Mouse (Mus musculus): Measurements from ENCODE around the gene 3830406C13Rik. TPM values are rescaled to one million over a fixed set of nuclear protein-coding genes. Genes with fewer than 3 reads are reported as not detected.

Gene 3830406C13Rik
- polyA plus RNA-seq, 2 experiments, result 8.3 to 19.1 TPM

GRCm38 (mm10) chr14:12296391-12296790, 12.4 kb downstream of the 3830406C13Rik start:
- 80% methylated on average over 7 of the region's 7 CpGs for WGBS (ENCODE audit: insufficient replicate concordance)
- Histone ChIP-seq H3K9ac (replicated peaks) (no peak overlapping the region), H3K4me1 (replicated peaks; ENCODE audit: control insufficient read depth in 2 of 2, insufficient read depth in 2 of 2, low read length in 1 of 2) (no peaks in the 10 kb centered on the region), H3K9me3 (ENCODE audit: control insufficient read depth, low read length) (no peaks in the 10 kb centered on the region), H3K27me3 (ENCODE audit: control insufficient read depth, insufficient read depth, low read length) (no peaks in the 10 kb centered on the region), H3K27ac (no peak overlapping the region), H3K36me3 (replicated peaks; ENCODE audit: control insufficient read depth, insufficient read depth, low read depth) (no peaks in the 10 kb centered on the region; the same call in 1 of the 2 replicates), H3K4me2 (ENCODE audit: low read depth) (no peak overlapping the region), H3K4me3 (ENCODE audit: insufficient read depth in 1 of 2, low read depth in 2 of 2, low read length in 2 of 2) (no peak overlapping the region)
- no peak for DNase-seq (ENCODE audit: low read depth in 3 of 3, low spot score in 3 of 3)
- ATAC-seq (ENCODE audit: insufficient read depth), result no peak
- no peak for TF ChIP-seq CTCF (IDR thresholded peaks at IDR 0.05; ENCODE audit: low read depth)
- no peak for TF ChIP-seq EP300 (IDR thresholded peaks at IDR 0.05; ENCODE audit: low read depth)

DNA sequence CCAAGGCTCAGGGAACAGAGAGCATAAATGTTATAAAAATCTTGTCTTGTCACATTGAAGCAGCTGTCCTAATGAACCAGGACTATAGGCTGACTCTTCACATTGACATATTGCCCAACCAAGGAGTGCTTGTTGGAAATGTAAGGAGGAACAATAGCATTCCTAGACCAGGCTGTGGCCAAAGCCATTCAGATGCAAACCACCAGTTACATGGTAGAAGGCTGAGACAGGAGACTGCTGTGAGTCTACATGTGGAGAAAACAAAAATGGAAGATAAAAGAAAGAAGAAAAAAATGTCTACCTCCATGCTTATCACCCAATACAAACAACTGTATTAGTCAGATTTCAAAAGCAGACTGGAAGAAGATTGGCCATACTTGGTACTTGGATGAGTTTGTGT, 15.2 kb downstream of the 3830406C13Rik start:
- no peak overlapping the region for H3K9ac ChIP-seq (replicated peaks)
- DNase-seq (ENCODE audit: low read depth in 3 of 3, low spot score in 3 of 3), result no peak
- H3K9me3 ChIP-seq (ENCODE audit: control insufficient read depth, low read length), result no peaks in the 10 kb centered on the region
- H3K4me2 ChIP-seq (ENCODE audit: low read depth), result no peak overlapping the region
- ATAC-seq (ENCODE audit: insufficient read depth), result no peak
- H3K4me3 ChIP-seq (ENCODE audit: insufficient read depth in 1 of 2, low read depth in 2 of 2, low read length in 2 of 2), result no peak overlapping the region
- H3K27me3 ChIP-seq (ENCODE audit: control insufficient read depth, insufficient read depth, low read length), result no peaks in the 10 kb centered on the region
- TF ChIP-seq CTCF (IDR thresholded peaks at IDR 0.05; ENCODE audit: low read depth), result no peak
- no peak for TF ChIP-seq EP300 (IDR thresholded peaks at IDR 0.05; ENCODE audit: low read depth)
- H3K4me1 ChIP-seq (replicated peaks; ENCODE audit: control insufficient read depth in 2 of 2, insufficient read depth in 2 of 2, low read length in 1 of 2), result no peaks in the 10 kb centered on the region
- H3K36me3 ChIP-seq (replicated peaks; ENCODE audit: control insufficient read depth, insufficient read depth, low read depth), result no peaks in the 10 kb centered on the region; the same call in 1 of the 2 replicates
- H3K27ac ChIP-seq, result no peak overlapping the region

- WGBS (ENCODE audit: insufficient replicate concordance), result 62% methylated on average over 6 of the region's 6 CpGs
- Histone ChIP-seq H3K9me3 (ENCODE audit: control insufficient read depth, low read length) (no peaks in the 10 kb centered on the region), H3K4me2 (ENCODE audit: low read depth) (no peak overlapping the region), H3K4me1 (replicated peaks; ENCODE audit: control insufficient read depth in 2 of 2, insufficient read depth in 2 of 2, low read length in 1 of 2) (no peaks in the 10 kb centered on the region), H3K36me3 (replicated peaks; ENCODE audit: control insufficient read depth, insufficient read depth, low read depth) (no peaks in the 10 kb centered on the region; the same call in 1 of the 2 replicates), H3K27me3 (ENCODE audit: control insufficient read depth, insufficient read depth, low read length) (no peaks in the 10 kb centered on the region), H3K27ac (no peak overlapping the region), H3K9ac (replicated peaks) (no peak overlapping the region), H3K4me3 (ENCODE audit: insufficient read depth in 1 of 2, low read depth in 2 of 2, low read length in 2 of 2) (no peak overlapping the region)
- TF ChIP-seq EP300 (IDR thresholded peaks at IDR 0.05; ENCODE audit: low read depth), result no peak
- TF ChIP-seq CTCF (IDR thresholded peaks at IDR 0.05; ENCODE audit: low read depth), result no peak
- DNase-seq (ENCODE audit: low read depth in 3 of 3, low spot score in 3 of 3), result no peak
- ATAC-seq (ENCODE audit: insufficient read depth), result no peak
These were observed 15.7 kb downstream of the 3830406C13Rik start for GRCm38 (mm10) chr14:12299654-12300053.

GRCm38 (mm10) chr14:12300275-12300674, 16.3 kb downstream of the 3830406C13Rik start:
- ATAC-seq (ENCODE audit: insufficient read depth) (no peak), DNase-seq (ENCODE audit: low read depth in 3 of 3, low spot score in 3 of 3) (no peak)
- Histone ChIP-seq H3K27ac (no peak overlapping the region), H3K36me3 (replicated peaks; ENCODE audit: control insufficient read depth, insufficient read depth, low read depth) (no peaks in the 10 kb centered on the region; the same call in 1 of the 2 replicates), H3K4me3 (ENCODE audit: insufficient read depth in 1 of 2, low read depth in 2 of 2, low read length in 2 of 2) (no peak overlapping the region), H3K9ac (replicated peaks) (no peak overlapping the region), H3K27me3 (ENCODE audit: control insufficient read depth, insufficient read depth, low read length) (no peaks in the 10 kb centered on the region), H3K4me1 (replicated peaks; ENCODE audit: control insufficient read depth in 2 of 2, insufficient read depth in 2 of 2, low read length in 1 of 2) (no peaks in the 10 kb centered on the region), H3K4me2 (ENCODE audit: low read depth) (no peak overlapping the region), H3K9me3 (ENCODE audit: control insufficient read depth, low read length) (no peaks in the 10 kb centered on the region)
- no peak for TF ChIP-seq CTCF (IDR thresholded peaks at IDR 0.05; ENCODE audit: low read depth)
- no peak for TF ChIP-seq EP300 (IDR thresholded peaks at IDR 0.05; ENCODE audit: low read depth)
- WGBS (ENCODE audit: insufficient replicate concordance), result 77% methylated on average over 4 of the region's 4 CpGs

- Histone ChIP-seq H3K27ac (no peak overlapping the region), H3K27me3 (ENCODE audit: control insufficient read depth, insufficient read depth, low read length) (no peaks in the 10 kb centered on the region), H3K36me3 (replicated peaks; ENCODE audit: control insufficient read depth, insufficient read depth, low read depth) (no peaks in the 10 kb centered on the region; the same call in 1 of the 2 replicates), H3K4me1 (replicated peaks; ENCODE audit: control insufficient read depth in 2 of 2, insufficient read depth in 2 of 2, low read length in 1 of 2) (no peaks in the 10 kb centered on the region), H3K4me3 (ENCODE audit: insufficient read depth in 1 of 2, low read depth in 2 of 2, low read length in 2 of 2) (no peak overlapping the region), H3K4me2 (ENCODE audit: low read depth) (no peak overlapping the region), H3K9ac (replicated peaks) (no peak overlapping the region), H3K9me3 (ENCODE audit: control insufficient read depth, low read length) (no peaks in the 10 kb centered on the region)
- TF ChIP-seq EP300 (IDR thresholded peaks at IDR 0.05; ENCODE audit: low read depth), result no peak
- TF ChIP-seq CTCF (IDR thresholded peaks at IDR 0.05; ENCODE audit: low read depth), result no peak
- WGBS (ENCODE audit: insufficient replicate concordance), result 61% methylated on average over 3 of the region's 3 CpGs
- DNase-seq (ENCODE audit: low read depth in 3 of 3, low spot score in 3 of 3), result no peak
- ATAC-seq (ENCODE audit: insufficient read depth), result no peak
These were observed 16.7 kb downstream of the 3830406C13Rik start for GRCm38 (mm10) chr14:12300677-12301076.
